Mouse (Mus musculus): ENCODE measurements around the gene Tnnt1. TPM values are rescaled to one million over a fixed set of nuclear protein-coding genes. Genes with fewer than 3 reads are reported as not detected.
A peak's percentile ranks its signal among the peaks of the same experiment; 100 is the strongest.

The Tnnt1 gene
- total RNA-seq (2021): 1 to 10 TPM; 7.4 to 9.2 TPM
- long read RNA-seq, experiment 1, partial matches to known transcripts: 7 of 8 reads
- long read RNA-seq, experiment 1, other reads (novel, unspliced or antisense): 1 of 8 reads
- long read RNA-seq, experiment 2, partial matches to known transcripts: 9 of 10 reads
- long read RNA-seq, experiment 2, other reads (novel, unspliced or antisense): 1 of 10 reads

DNA sequence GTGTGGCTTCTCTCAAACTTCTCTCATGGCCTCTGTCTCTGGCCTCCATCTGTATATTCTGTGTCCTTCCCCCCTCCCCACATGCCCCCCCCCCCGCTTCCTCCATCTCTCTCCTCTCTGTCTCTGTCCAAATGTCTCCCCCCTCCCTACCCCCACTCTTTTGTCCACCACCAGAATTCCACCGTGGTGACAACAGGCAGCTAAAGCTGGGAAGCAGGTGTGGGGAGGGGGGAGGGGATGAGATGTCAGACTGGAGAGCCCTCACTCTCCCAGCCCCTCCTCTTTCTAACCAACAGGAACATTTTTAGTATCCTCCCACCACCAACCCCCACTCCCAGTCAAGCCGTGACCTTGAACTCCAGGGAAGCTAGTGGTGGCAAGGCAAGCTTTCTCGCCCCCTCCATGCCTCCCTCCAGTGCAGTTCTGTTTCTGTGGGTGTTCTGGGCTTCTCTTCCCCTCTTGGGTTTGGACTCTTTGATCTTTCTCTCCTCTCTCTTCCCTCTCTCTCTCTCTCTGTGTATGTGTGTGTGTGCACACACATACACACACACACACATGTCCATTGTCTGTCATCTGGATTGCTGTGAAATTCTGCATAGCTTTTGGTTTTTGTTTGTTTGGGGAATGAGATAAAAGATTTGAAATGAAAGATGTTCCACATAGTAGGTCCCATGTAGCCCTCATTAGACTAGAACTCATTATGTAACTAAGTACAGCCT is at the start of gene Tnnt1:
Gene Tnnt1, minus strand, starts transcription at position 51 of the 719 bp plus-strand sequence.
- DNase-seq (ENCODE audit: extremely low spot score in 1 of 2, low spot score in 2 of 2): no peak
- intact Hi-C loops (cut with DNase I): no loop called here
- no peak for TF ChIP-seq CTCF (IDR thresholded peaks at IDR 0.05)
- no peak within 1 kb of the TSS for H3K27ac ChIP-seq
- no peak within 1 kb of the TSS for H3K4me3 ChIP-seq

DNA sequence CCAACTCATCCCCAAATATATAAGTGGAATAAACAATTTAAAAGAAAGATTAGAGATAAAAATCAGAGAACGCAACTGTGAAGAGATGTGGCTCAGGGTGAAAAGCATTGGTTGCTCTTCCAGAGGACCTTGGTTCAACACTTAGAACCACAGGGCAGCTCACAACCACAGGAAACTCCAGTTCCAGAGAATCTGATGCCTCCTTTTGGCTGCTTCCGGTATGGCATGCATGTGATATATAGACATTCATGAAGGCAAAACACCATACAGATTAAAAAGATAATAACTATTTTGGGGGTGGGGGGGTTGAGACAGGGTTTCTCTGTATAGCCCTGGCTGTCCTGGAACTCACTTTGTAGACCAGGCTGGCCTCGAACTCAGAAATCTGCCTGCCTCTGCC is 46.5 kb upstream of the Tnnt1 start:
- H3K4me3 ChIP-seq: no peak overlapping the region
- DNase-seq (ENCODE audit: extremely low spot score in 1 of 2, low spot score in 2 of 2): no peak
- no peak overlapping the region for H3K27ac ChIP-seq
- intact Hi-C loops (cut with DNase I): loop anchor here (5.0 kb wide), 1 partner anchor 60 kb away; no protein-coding TSS in a partner anchor
- TF ChIP-seq CTCF (IDR thresholded peaks at IDR 0.05): no peak; the same call in 1 of the 2 replicates

- intact Hi-C loops (cut with DNase I): loop anchor here (5.0 to 10.0 kb wide), 4 partner anchors 235 to 498 kb away; partner anchors contain the start of genes Rpl28 and Zfp580
- DNase-seq (ENCODE audit: extremely low spot score in 1 of 2, low spot score in 2 of 2): no peak
- Histone ChIP-seq H3K4me3 (no peak overlapping the region), H3K27ac (no peak overlapping the region)
- no peak for TF ChIP-seq CTCF (IDR thresholded peaks at IDR 0.05)
Measured at GRCm38 (mm10) chr7:4557167-4557560, 41.0 kb upstream of the Tnnt1 start.

DNA sequence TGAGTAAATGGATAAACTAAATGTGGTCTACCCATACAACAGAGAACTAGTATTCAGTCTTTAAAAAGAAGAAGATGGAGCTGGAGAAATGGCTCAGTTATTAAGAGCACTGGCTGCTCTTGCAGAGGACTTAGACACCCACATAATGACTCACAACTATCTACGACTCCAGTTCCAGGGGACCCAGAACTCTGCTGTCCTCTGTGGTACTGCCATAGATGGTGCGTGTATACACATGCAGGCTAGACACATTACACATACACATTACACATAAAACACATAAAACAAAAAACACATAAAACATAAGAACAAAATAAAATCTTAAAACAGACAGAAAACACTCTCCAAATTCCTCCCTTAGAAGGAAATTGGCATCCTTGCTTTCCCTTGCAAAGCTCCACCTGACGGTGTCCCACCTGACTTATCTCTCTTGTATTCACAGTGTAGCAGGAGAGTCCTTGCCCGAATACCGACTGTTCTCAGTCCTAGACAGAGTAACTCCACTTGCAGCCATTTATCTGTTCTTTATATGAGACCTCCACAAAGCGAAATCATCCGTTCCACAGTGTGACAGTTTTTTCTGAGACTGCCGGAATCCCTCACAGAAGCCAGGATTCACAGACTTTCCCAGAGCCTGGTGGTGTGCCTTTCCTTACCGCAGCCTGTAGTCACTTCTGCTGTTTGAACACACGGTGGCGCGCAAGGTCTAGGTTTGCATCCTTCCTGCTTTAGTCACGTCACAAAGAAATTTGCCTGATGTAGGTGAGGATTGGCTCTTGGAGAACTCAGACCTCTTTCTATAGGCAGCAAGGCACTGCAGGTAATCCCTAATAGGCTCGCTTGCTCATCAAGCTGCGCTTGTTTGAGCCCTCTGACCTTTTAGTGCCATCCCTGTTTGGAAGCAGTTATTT is 40.3 kb upstream of the Tnnt1 start:
- DNase-seq (ENCODE audit: extremely low spot score in 1 of 2, low spot score in 2 of 2): peak; percentile 80 to 84
- peak; percentile 93 for TF ChIP-seq CTCF (IDR thresholded peaks at IDR 0.05)
- Histone ChIP-seq H3K27ac (0 out of 2 replicates have a peak overlapping the region, but pooled peaks have one; percentile 9), H3K4me3 (no peak overlapping the region)
- intact Hi-C loops (cut with DNase I): loop anchor here (5.0 to 10.0 kb wide), 4 partner anchors 236 to 498 kb away; partner anchors contain the start of genes Rpl28 and Zfp580

GRCm38 (mm10) chr7:4547221-4547641 is 31.0 kb upstream of the Tnnt1 start, which contains the start of gene Syt5:
TSS of gene Syt5 (minus strand) at chr7:4547541.
- DNase-seq (ENCODE audit: extremely low spot score in 1 of 2, low spot score in 2 of 2): peak; percentile 67 to 79
- peak within 1 kb of the TSS; percentile 67 for H3K4me3 ChIP-seq
- TF ChIP-seq CTCF (IDR thresholded peaks at IDR 0.05): no peak
- intact Hi-C loops (cut with DNase I): no loop called here
- H3K27ac ChIP-seq: peak within 1 kb of the TSS; percentile 97

DNA sequence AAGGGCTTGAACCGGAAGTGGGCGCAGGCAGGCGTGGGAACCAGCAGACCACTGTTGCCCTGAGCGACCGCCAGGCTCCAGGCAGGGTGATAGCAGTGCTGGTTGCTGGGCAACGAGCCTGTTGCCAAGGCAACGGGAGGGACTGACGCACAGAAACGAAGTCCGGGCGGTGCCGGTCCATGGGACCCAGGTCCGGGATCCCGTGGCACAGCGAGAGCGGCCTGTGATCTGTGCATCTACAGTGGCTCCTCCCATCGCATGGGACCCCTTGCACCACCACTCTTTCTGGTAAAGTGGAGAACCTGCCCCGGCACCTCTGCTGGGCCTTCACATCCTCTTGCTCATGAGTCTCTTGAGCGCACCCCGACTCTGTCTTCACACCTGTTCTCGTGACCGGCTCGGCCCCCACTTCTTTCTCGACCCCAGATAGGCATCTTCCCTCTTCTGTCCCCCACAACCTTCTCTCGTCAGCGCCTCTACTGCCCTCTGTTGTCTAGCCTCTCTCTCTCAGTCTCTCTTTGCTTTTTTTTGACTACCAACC is 30.5 kb upstream of the Tnnt1 start:
- peak; percentile 95 to 98 for DNase-seq (ENCODE audit: extremely low spot score in 1 of 2, low spot score in 2 of 2)
- Histone ChIP-seq H3K4me3 (peak overlapping the region; percentile 67), H3K27ac (peak overlapping the region; percentile 97)
- TF ChIP-seq CTCF (IDR thresholded peaks at IDR 0.05): no peak; the same call in 1 of the 2 replicates
- intact Hi-C loops (cut with DNase I): no loop called here

DNA sequence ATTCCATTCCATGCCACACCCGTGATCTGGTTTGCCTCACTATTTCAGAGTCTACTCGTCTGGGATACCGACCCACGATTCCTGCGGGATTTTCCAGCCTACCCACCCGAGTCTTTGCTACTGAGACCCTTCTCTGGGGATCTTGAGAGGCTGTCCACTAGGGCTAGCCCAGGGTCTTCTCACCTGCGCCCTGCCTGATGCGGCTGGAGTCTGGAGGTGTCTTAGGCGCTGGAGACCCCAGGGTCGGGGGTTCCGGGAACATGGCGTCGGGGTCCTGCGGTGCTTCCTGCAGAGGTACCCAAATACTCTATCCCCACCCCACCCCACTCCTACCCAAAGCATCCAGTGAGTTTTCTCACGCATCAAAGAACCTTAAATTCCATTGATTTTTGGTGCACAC is 29.9 kb upstream of the Tnnt1 start:
- TF ChIP-seq CTCF (IDR thresholded peaks at IDR 0.05): no peak
- peak overlapping the region; percentile 97 for H3K27ac ChIP-seq
- intact Hi-C loops (cut with DNase I): no loop called here
- DNase-seq (ENCODE audit: extremely low spot score in 1 of 2, low spot score in 2 of 2): no peak
- peak overlapping the region; percentile 67 for H3K4me3 ChIP-seq

DNA sequence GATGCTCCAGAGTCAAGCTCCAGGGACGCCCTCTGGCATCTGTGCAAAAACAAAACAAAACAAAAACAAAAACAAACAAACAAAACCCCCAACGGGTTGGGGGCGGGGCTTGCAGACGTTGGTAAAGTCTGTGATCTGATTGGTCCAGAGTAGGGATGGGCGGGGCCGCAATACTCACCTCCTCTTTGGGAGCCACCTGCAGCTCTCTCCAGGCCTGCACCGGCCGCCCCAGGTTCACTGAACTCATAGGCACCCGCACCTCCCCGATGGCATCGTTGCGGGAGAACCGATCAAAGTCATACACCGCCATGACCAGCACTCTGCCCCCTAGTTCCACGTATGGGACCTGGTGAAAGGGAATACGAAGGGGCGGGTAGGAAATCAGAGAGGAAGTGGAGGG is 25.8 kb upstream of the Tnnt1 start:
- TF ChIP-seq CTCF (IDR thresholded peaks at IDR 0.05): no peak
- intact Hi-C loops (cut with DNase I): no loop called here
- DNase-seq (ENCODE audit: extremely low spot score in 1 of 2, low spot score in 2 of 2): no peak
- Histone ChIP-seq H3K27ac (no peak overlapping the region), H3K4me3 (no peak overlapping the region)

- intact Hi-C loops (cut with DNase I): no loop called here
- peak; percentile 29; the same call in 1 of the 2 replicates for TF ChIP-seq CTCF (IDR thresholded peaks at IDR 0.05)
- Histone ChIP-seq H3K27ac (no peak overlapping the region), H3K4me3 (no peak overlapping the region)
- DNase-seq (ENCODE audit: extremely low spot score in 1 of 2, low spot score in 2 of 2): no peak
Measured at GRCm38 (mm10) chr7:4541344-4541743, 25.2 kb upstream of the Tnnt1 start.

DNA sequence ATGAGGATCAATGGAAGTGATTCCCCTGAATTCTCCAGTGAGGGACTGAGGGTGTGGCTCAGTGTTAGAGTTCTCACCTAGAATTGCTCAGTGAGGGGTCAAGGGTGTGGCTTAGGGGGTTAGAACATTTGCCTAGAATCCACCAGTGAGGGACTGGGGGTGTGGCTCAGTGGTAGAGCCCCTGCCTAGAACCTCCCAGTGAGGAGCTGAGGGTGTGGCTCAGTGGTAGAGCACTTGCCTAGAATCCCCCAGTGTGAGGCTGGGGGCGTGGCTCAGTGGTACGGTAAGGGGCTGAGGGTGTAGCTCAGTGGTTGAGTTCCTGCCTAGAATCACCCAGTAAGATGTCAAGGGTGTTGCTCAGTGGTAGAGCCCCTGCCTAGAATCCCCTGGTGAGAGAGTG is 22.8 kb upstream of the Tnnt1 start:
- no peak overlapping the region for H3K4me3 ChIP-seq
- intact Hi-C loops (cut with DNase I): no loop called here
- no peak for TF ChIP-seq CTCF (IDR thresholded peaks at IDR 0.05)
- no peak for DNase-seq (ENCODE audit: extremely low spot score in 1 of 2, low spot score in 2 of 2)
- H3K27ac ChIP-seq: no peak overlapping the region

GRCm38 (mm10) chr7:4537181-4537580 is 21.0 kb upstream of the Tnnt1 start:
- TF ChIP-seq CTCF (IDR thresholded peaks at IDR 0.05): no peak
- no peak for DNase-seq (ENCODE audit: extremely low spot score in 1 of 2, low spot score in 2 of 2)

More at GRCm38 (mm10) chr7:4537181-4537580, 21.0 kb upstream of the Tnnt1 start:
- Histone ChIP-seq H3K27ac (no peak overlapping the region), H3K4me3 (no peak overlapping the region)
- intact Hi-C loops (cut with DNase I): no loop called here
